Mouse (Mus musculus): ENCODE results near the gene Fcgr2b. TPM values are rescaled to one million over a fixed set of nuclear protein-coding genes. Genes with fewer than 3 reads are reported as not detected.
"Not testable (repeated sequence)": the region's sequence is repeated elsewhere in the genome, so short reads cannot be mapped to it uniquely, and the experiment has no call there.

The Fcgr2b gene
- polyA plus RNA-seq, 1 experiment from 2014 or later, result 1.4 TPM

DNA sequence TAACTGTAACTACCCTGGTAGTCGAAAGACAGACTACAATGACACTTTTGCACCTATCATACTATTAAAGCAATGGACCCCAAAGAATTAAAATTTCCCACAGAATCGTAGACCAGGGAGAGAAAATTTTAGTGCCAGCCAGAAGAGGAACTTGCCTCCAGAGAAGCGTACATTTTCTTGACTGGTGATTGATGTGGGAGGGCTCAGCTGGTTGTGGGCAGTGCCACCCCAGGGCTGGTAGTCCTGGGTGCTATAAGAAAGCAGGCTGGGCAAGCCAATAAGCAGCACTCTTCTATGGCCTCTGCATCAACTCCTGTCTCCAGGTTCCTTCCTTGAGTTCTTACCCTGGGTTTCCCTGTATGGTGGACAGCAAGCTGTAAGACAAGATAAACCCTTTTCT lies 8.7 kb upstream of the Fcgr2b start:
- no peak overlapping the region for H3K9ac ChIP-seq (replicated peaks; ENCODE audit: low read length)
- H3K27me3 ChIP-seq (ENCODE audit: control insufficient read depth, insufficient read depth, low read length), result no peaks in the 10 kb centered on the region
- H3K36me3 ChIP-seq (ENCODE audit: control insufficient read depth, insufficient read depth, low read length), result no peaks in the 10 kb centered on the region
- WGBS, result 86% methylated on average over 3 of the region's 3 CpGs
- no peak overlapping the region for H3K4me3 ChIP-seq (replicated peaks; ENCODE audit: low read depth, low read length)
- H3K27ac ChIP-seq (replicated peaks; ENCODE audit: low read depth, low read length), result no peak overlapping the region
- H3K4me1 ChIP-seq (ENCODE audit: control insufficient read depth, insufficient read depth, low read length), result no peaks in the 10 kb centered on the region
- DNase-seq, result no peak
- ATAC-seq (ENCODE audit: low FRiP score, low TSS enrichment), result no peak
- H3K4me2 ChIP-seq (ENCODE audit: low read length), result no peak overlapping the region
- H3K9me3 ChIP-seq (ENCODE audit: control insufficient read depth, low read length), result no peaks in the 10 kb centered on the region

GRCm38 (mm10) chr1:170983066-170983465 lies 6.7 kb upstream of the Fcgr2b start:
- 88% methylated on average over 4 of the region's 4 CpGs for WGBS
- Histone ChIP-seq H3K36me3 (ENCODE audit: control insufficient read depth, insufficient read depth, low read length) (no peaks in the 10 kb centered on the region), H3K4me1 (ENCODE audit: control insufficient read depth, insufficient read depth, low read length) (no peaks in the 10 kb centered on the region), H3K4me3 (replicated peaks; ENCODE audit: low read depth, low read length) (no peak overlapping the region), H3K27ac (replicated peaks; ENCODE audit: low read depth, low read length) (no peak overlapping the region), H3K9me3 (ENCODE audit: control insufficient read depth, low read length) (no peaks in the 10 kb centered on the region), H3K9ac (replicated peaks; ENCODE audit: low read length) (no peak overlapping the region), H3K27me3 (ENCODE audit: control insufficient read depth, insufficient read depth, low read length) (no peaks in the 10 kb centered on the region), H3K4me2 (ENCODE audit: low read length) (no peak overlapping the region)
- DNase-seq (no peak), ATAC-seq (ENCODE audit: low FRiP score, low TSS enrichment) (no peak)

GRCm38 (mm10) chr1:170982301-170982700 lies 6.0 kb upstream of the Fcgr2b start:
- Histone ChIP-seq H3K36me3 (ENCODE audit: control insufficient read depth, insufficient read depth, low read length) (no peaks in the 10 kb centered on the region), H3K4me3 (replicated peaks; ENCODE audit: low read depth, low read length) (no peak overlapping the region), H3K4me2 (ENCODE audit: low read length) (no peak overlapping the region), H3K9ac (replicated peaks; ENCODE audit: low read length) (no peak overlapping the region), H3K27ac (replicated peaks; ENCODE audit: low read depth, low read length) (no peak overlapping the region), H3K27me3 (ENCODE audit: control insufficient read depth, insufficient read depth, low read length) (no peaks in the 10 kb centered on the region), H3K4me1 (ENCODE audit: control insufficient read depth, insufficient read depth, low read length) (no peaks in the 10 kb centered on the region), H3K9me3 (ENCODE audit: control insufficient read depth, low read length) (no peaks in the 10 kb centered on the region)
- DNase-seq (no peak), ATAC-seq (ENCODE audit: low FRiP score, low TSS enrichment) (no peak)
- 86% methylated on average over 2 of the region's 2 CpGs for WGBS

GRCm38 (mm10) chr1:170981679-170982078 lies 5.3 kb upstream of the Fcgr2b start:
- not testable (repeated sequence) for H3K4me2 ChIP-seq (ENCODE audit: low read length); H3K27me3 ChIP-seq (ENCODE audit: control insufficient read depth, insufficient read depth, low read length); H3K27ac ChIP-seq (replicated peaks; ENCODE audit: low read depth, low read length); H3K36me3 ChIP-seq (ENCODE audit: control insufficient read depth, insufficient read depth, low read length); H3K4me3 ChIP-seq (replicated peaks; ENCODE audit: low read depth, low read length); H3K9me3 ChIP-seq (ENCODE audit: control insufficient read depth, low read length); ATAC-seq (ENCODE audit: low FRiP score, low TSS enrichment); DNase-seq; H3K9ac ChIP-seq (replicated peaks; ENCODE audit: low read length); H3K4me1 ChIP-seq (ENCODE audit: control insufficient read depth, insufficient read depth, low read length)
- WGBS, result 88% methylated on average over 1 of the region's 1 CpGs

DNA sequence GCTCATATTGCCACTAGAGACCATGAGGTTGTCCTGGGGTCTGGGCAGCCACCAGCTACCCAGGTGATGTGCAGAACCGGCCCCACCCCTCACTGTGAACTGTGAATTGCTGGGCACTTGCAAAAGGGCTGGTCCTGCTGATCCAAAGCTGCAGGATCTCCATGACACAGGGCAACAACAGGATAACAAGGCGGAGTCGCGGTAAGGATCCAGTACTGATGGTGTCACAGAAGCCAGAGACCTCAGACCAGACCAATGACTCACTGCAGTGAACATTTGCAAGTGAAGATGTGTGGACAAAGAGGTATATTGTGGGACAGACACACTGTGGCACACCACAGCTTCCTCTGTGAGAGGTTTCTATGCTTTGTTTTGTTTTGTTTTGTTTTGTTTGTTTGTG lies 2.3 kb upstream of the Fcgr2b start:
- Histone ChIP-seq H3K9me3 (ENCODE audit: control insufficient read depth, low read length) (no peaks in the 10 kb centered on the region), H3K9ac (replicated peaks; ENCODE audit: low read length) (no peak overlapping the region), H3K27me3 (ENCODE audit: control insufficient read depth, insufficient read depth, low read length) (no peaks in the 10 kb centered on the region), H3K27ac (replicated peaks; ENCODE audit: low read depth, low read length) (no peak overlapping the region), H3K4me1 (ENCODE audit: control insufficient read depth, insufficient read depth, low read length) (no peaks in the 10 kb centered on the region), H3K4me3 (replicated peaks; ENCODE audit: low read depth, low read length) (no peak overlapping the region), H3K36me3 (ENCODE audit: control insufficient read depth, insufficient read depth, low read length) (no peaks in the 10 kb centered on the region), H3K4me2 (ENCODE audit: low read length) (no peak overlapping the region)
- ATAC-seq (ENCODE audit: low FRiP score, low TSS enrichment) (no peak), DNase-seq (no peak)
- 89% methylated on average over 4 of the region's 4 CpGs for WGBS

DNA sequence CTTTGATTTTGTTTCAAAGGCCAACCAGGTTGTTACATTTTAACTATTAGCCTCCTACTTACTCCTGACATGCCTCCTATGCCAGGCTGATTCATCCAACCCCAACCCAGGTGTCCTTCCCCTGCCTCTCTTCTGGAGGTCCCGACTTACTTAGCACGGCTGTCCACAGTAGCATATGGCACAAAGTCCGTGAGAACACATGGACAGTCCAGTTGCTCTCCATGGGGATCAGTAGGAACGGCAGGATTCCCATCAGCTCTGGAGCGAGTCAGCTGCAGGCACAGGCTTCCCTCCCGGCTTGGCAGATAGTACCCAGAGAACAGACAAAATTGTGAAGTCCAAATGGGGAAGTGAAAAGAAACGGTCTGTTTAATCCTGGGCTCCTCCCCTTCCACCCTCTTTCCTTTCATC lies 591 bp downstream of the Fcgr2b start:
- no peaks in the 10 kb centered on the region for H3K36me3 ChIP-seq (ENCODE audit: control insufficient read depth, insufficient read depth, low read length)
- ATAC-seq (ENCODE audit: low FRiP score, low TSS enrichment) (no peak), DNase-seq (no peak)
- WGBS, result 67% methylated on average over 7 of the region's 7 CpGs
- H3K4me3 ChIP-seq (replicated peaks; ENCODE audit: low read depth, low read length), result no peak overlapping the region
- H3K9ac ChIP-seq (replicated peaks; ENCODE audit: low read length), result no peak overlapping the region
- no peak overlapping the region for H3K4me2 ChIP-seq (ENCODE audit: low read length)
- H3K9me3 ChIP-seq (ENCODE audit: control insufficient read depth, low read length), result no peaks in the 10 kb centered on the region
- no peaks in the 10 kb centered on the region for H3K27me3 ChIP-seq (ENCODE audit: control insufficient read depth, insufficient read depth, low read length)
- H3K4me1 ChIP-seq (ENCODE audit: control insufficient read depth, insufficient read depth, low read length), result no peaks in the 10 kb centered on the region
- no peak overlapping the region for H3K27ac ChIP-seq (replicated peaks; ENCODE audit: low read depth, low read length)

DNA sequence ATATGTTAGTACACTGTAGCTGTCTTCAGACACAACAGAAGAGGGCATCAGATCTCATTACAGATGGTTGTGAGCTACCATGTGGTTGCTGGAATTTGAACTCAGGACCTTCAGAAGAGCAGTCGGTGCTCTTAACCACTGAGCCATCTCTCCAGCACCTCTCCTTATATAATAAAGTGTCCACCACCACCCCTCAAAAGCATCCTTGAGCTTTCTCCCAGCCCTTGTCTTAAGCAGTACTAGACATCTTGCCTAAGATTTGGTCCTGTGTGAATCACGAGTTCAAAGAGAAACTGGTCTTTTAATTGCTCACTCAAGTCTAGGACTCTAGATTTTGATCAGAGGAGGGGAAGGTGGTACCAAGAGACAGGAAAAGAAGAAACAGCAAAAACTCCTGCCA lies 997 bp downstream of the Fcgr2b start:
- not testable (repeated sequence) for H3K9me3 ChIP-seq (ENCODE audit: control insufficient read depth, low read length); H3K9ac ChIP-seq (replicated peaks; ENCODE audit: low read length); H3K36me3 ChIP-seq (ENCODE audit: control insufficient read depth, insufficient read depth, low read length); H3K4me2 ChIP-seq (ENCODE audit: low read length); H3K27me3 ChIP-seq (ENCODE audit: control insufficient read depth, insufficient read depth, low read length); DNase-seq; ATAC-seq (ENCODE audit: low FRiP score, low TSS enrichment); H3K4me1 ChIP-seq (ENCODE audit: control insufficient read depth, insufficient read depth, low read length); H3K4me3 ChIP-seq (replicated peaks; ENCODE audit: low read depth, low read length); H3K27ac ChIP-seq (replicated peaks; ENCODE audit: low read depth, low read length)
- 84% methylated on average over 2 of the region's 2 CpGs for WGBS

DNA sequence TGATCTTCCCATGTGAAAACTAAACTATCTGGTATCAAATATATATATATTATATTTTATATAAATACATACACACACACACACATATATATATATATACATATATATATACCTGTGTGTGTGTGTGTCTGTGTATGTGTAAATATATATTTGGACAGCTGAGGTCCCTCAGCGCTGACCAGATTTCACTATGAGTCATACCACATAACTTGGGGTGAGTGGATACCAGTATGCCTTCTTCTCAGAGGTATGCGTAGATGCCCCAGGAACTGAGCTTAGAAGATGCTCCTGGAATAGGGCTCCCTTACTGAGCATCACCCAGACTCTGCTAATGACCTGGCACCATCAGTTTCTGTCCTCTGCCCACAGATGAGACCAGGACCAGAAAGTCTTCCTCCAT lies 1.6 kb downstream of the Fcgr2b start:
- Histone ChIP-seq H3K4me1 (ENCODE audit: control insufficient read depth, insufficient read depth, low read length) (no peaks in the 10 kb centered on the region), H3K9ac (replicated peaks; ENCODE audit: low read length) (no peak overlapping the region), H3K36me3 (ENCODE audit: control insufficient read depth, insufficient read depth, low read length) (no peaks in the 10 kb centered on the region), H3K4me3 (replicated peaks; ENCODE audit: low read depth, low read length) (no peak overlapping the region), H3K4me2 (ENCODE audit: low read length) (no peak overlapping the region), H3K9me3 (ENCODE audit: control insufficient read depth, low read length) (no peaks in the 10 kb centered on the region), H3K27ac (replicated peaks; ENCODE audit: low read depth, low read length) (no peak overlapping the region), H3K27me3 (ENCODE audit: control insufficient read depth, insufficient read depth, low read length) (no peaks in the 10 kb centered on the region)
- DNase-seq (no peak), ATAC-seq (ENCODE audit: low FRiP score, low TSS enrichment) (no peak)
- WGBS, result 91% methylated on average over 2 of the region's 2 CpGs

GRCm38 (mm10) chr1:170974171-170974570 lies 2.2 kb downstream of the Fcgr2b start:
- Histone ChIP-seq H3K4me2 (ENCODE audit: low read length) (no peak overlapping the region), H3K4me3 (replicated peaks; ENCODE audit: low read depth, low read length) (no peak overlapping the region), H3K4me1 (ENCODE audit: control insufficient read depth, insufficient read depth, low read length) (no peaks in the 10 kb centered on the region), H3K9ac (replicated peaks; ENCODE audit: low read length) (no peak overlapping the region), H3K36me3 (ENCODE audit: control insufficient read depth, insufficient read depth, low read length) (no peaks in the 10 kb centered on the region), H3K27me3 (ENCODE audit: control insufficient read depth, insufficient read depth, low read length) (no peaks in the 10 kb centered on the region), H3K9me3 (ENCODE audit: control insufficient read depth, low read length) (no peaks in the 10 kb centered on the region), H3K27ac (replicated peaks; ENCODE audit: low read depth, low read length) (no peak overlapping the region)
- DNase-seq (no peak), ATAC-seq (ENCODE audit: low FRiP score, low TSS enrichment) (no peak)
- WGBS, result 90% methylated on average over 8 of the region's 8 CpGs

Measured in midbrain, embryonic 14.5 days (tissue).